Mouse (Mus musculus) midbrain, embryonic 16.5 days (tissue): ENCODE results near the gene Upf3b. TPM values are rescaled to one million over a fixed set of nuclear protein-coding genes. Genes with fewer than 3 reads are reported as not detected.
"Not testable (repeated sequence)": the region's sequence is repeated elsewhere in the genome, so short reads cannot be mapped to it uniquely, and the experiment has no call there.

ENCODE experiments used
- ATAC-seq: fragments of 200-750 bp; cut with Nextera tagmentation; 2 replicates; pipeline ENCODE4 v1.8.0; 2017; ENCODE audit warnings: moderate TSS enrichment
- H3K27ac ChIP-seq: fragments of 300-500 bp; sonication (generic); 2 replicates; pipeline ENCODE4 v1.5.1; 2014; ENCODE audit warnings: mild to moderate bottlenecking, low read length, mixed read lengths
- H3K27me3 ChIP-seq: fragments of 300-500 bp; sonication (generic); 2 replicates; pipeline ENCODE4 v1.6.1; 2014; ENCODE audit warnings: low read depth, low read length, mixed read lengths; ENCODE audit not compliant: control insufficient read depth, insufficient read depth
- H3K36me3 ChIP-seq: fragments of 300-500 bp; sonication (generic); 2 replicates; pipeline ENCODE4 v1.6.1; 2014; ENCODE audit warnings: mild to moderate bottlenecking, low read length, moderate library complexity, mixed read lengths; ENCODE audit not compliant: control insufficient read depth, insufficient read depth
- H3K4me1 ChIP-seq: fragments of 300-500 bp; sonication (generic); 2 replicates; pipeline ENCODE4 v1.6.1; 2014; ENCODE audit warnings: mild to moderate bottlenecking, low read length, mixed read lengths; ENCODE audit not compliant: control insufficient read depth, insufficient read depth
- H3K4me2 ChIP-seq: fragments of 300-500 bp; sonication (generic); 2 replicates; pipeline ENCODE4 v1.6.1; 2014; ENCODE audit warnings: mild to moderate bottlenecking, low read length, mixed read lengths
- H3K4me3 ChIP-seq: fragments of 300-500 bp; sonication (generic); 2 replicates; pipeline ENCODE4 v1.5.1; 2014; ENCODE audit warnings: low read depth, mild to moderate bottlenecking, low read length, moderate library complexity, mixed read lengths
- H3K9ac ChIP-seq: fragments of 300-500 bp; sonication (generic); 2 replicates; pipeline ENCODE4 v1.6.1; 2014; ENCODE audit warnings: low read depth, low read length, mixed read lengths
- H3K9me3 ChIP-seq: fragments of 300-500 bp; sonication (generic); replicated peaks from 2 replicates; pipeline ENCODE4 v1.6.1; 2014; ENCODE audit warnings: mild to moderate bottlenecking, low read length, mixed read lengths; ENCODE audit not compliant: control insufficient read depth, poor library complexity, severe bottlenecking
- WGBS: fragments of 180-500 bp; shearing (Covaris S2); extraction: QIAGEN DNeasy Blood & Tissue Kit; methylation state at CpG from one replicate; pipeline ENCODE4 v1.1.7; 2014; 5-methylcytosine and 5-hydroxymethylcytosine counted together
- polyA plus RNA-seq: library from polyadenylated mRNA; unstranded; fragments of >200 nt; fragmentation: Nextera tagmentation; extraction: Ambion mirVana; gene quantifications from 2 replicates; pipeline ENCODE4 v1.2.1, GENCODE M21; 2015

Gene Upf3b
- 29.8 and 32.8 TPM in 2 replicates for polyA plus RNA-seq

- H3K27me3 ChIP-seq = no peaks in the 10 kb centered on the region
- peak within 1 kb of the TSS; percentile 83 for H3K27ac ChIP-seq
- peaks cover 6% of the 10 kb centered on the region; the same call in 1 of the 2 replicates for H3K4me1 ChIP-seq
- H3K9ac ChIP-seq = peak within 1 kb of the TSS; percentile 62
- H3K36me3 ChIP-seq = no peaks in the 10 kb centered on the region
- 12% methylated on average over 30 of the region's 30 CpGs for WGBS
- H3K4me3 ChIP-seq = peak within 1 kb of the TSS; percentile 59
- peak within 1 kb of the TSS; percentile 62 for H3K4me2 ChIP-seq
- H3K9me3 ChIP-seq = no peaks in the 10 kb centered on the region
- ATAC-seq = peak; percentile 98
Observed at GRCm38 (mm10) chrX:37110193-37110880, at the start of gene Upf3b. Upf3b (minus strand) TSS chrX:37110322.

GRCm38 (mm10) chrX:37157839-37158238 lies 47.7 kb upstream of the Upf3b start:
- Histone ChIP-seq H3K4me1 (no peaks in the 10 kb centered on the region), H3K4me3 (no peak overlapping the region), H3K4me2 (no peak overlapping the region), H3K36me3 (no peaks in the 10 kb centered on the region; the same call in 1 of the 2 replicates), H3K9ac (no peak overlapping the region), H3K27ac (no peak overlapping the region), H3K9me3 (no peaks in the 10 kb centered on the region), H3K27me3 (no peaks in the 10 kb centered on the region)
- 63% methylated on average over 4 of the region's 4 CpGs for WGBS
- no peak for ATAC-seq

GRCm38 (mm10) chrX:37144954-37145353 lies 34.8 kb upstream of the Upf3b start:
- H3K4me2 ChIP-seq = no peak overlapping the region
- H3K36me3 ChIP-seq = 0 out of 2 replicates have a peak, but pooled peaks cover 2% of the 10 kb centered on the region
- H3K4me1 ChIP-seq = no peaks in the 10 kb centered on the region
- H3K9me3 ChIP-seq = no peaks in the 10 kb centered on the region
- no peaks in the 10 kb centered on the region for H3K27me3 ChIP-seq
- H3K9ac ChIP-seq = no peak overlapping the region
- no peak for ATAC-seq
- no peak overlapping the region for H3K27ac ChIP-seq
- no peak overlapping the region for H3K4me3 ChIP-seq
- WGBS = 86% methylated on average over 2 of the region's 2 CpGs

GRCm38 (mm10) chrX:37144498-37144897 lies 34.4 kb upstream of the Upf3b start:
- H3K27me3 ChIP-seq, H3K4me1 ChIP-seq, H3K27ac ChIP-seq, H3K4me3 ChIP-seq, H3K9ac ChIP-seq, H3K36me3 ChIP-seq, H3K4me2 ChIP-seq, ATAC-seq, H3K9me3 ChIP-seq: not testable (repeated sequence)
- 38% methylated on average over 1 of the region's 4 CpGs for WGBS

GRCm38 (mm10) chrX:37141732-37142131 lies 31.6 kb upstream of the Upf3b start:
- H3K4me2 ChIP-seq = no peak overlapping the region
- no peak for ATAC-seq
- no peaks in the 10 kb centered on the region for H3K9me3 ChIP-seq
- H3K27ac ChIP-seq = no peak overlapping the region
- no peak overlapping the region for H3K4me3 ChIP-seq
- 0 out of 2 replicates have a peak, but pooled peaks cover 2% of the 10 kb centered on the region for H3K36me3 ChIP-seq
- 87% methylated on average over 3 of the region's 3 CpGs for WGBS
- no peaks in the 10 kb centered on the region for H3K27me3 ChIP-seq
- H3K4me1 ChIP-seq = no peaks in the 10 kb centered on the region
- no peak overlapping the region for H3K9ac ChIP-seq

- peak within 1 kb of the TSS; percentile 47 for H3K27ac ChIP-seq
- H3K36me3 ChIP-seq = no peaks in the 10 kb centered on the region
- H3K4me2 ChIP-seq = peak within 1 kb of the TSS; percentile 64
- peak within 1 kb of the TSS; percentile 64 for H3K4me3 ChIP-seq
- H3K27me3 ChIP-seq = no peaks in the 10 kb centered on the region
- peak; percentile 91 for ATAC-seq
- 16% methylated on average over 56 of the region's 58 CpGs for WGBS
- peaks cover 12% of the 10 kb centered on the region for H3K4me1 ChIP-seq
- H3K9ac ChIP-seq = peak within 1 kb of the TSS; percentile 77
- H3K9me3 ChIP-seq = no peaks in the 10 kb centered on the region
Observed at GRCm38 (mm10) chrX:37126671-37127358, 16.7 kb upstream of the Upf3b start, which contains the start of gene Nkap. Nkap (plus strand) TSS chrX:37126795.

GRCm38 (mm10) chrX:37125511-37125910 lies 15.4 kb upstream of the Upf3b start:
- H3K4me2 ChIP-seq = no peak overlapping the region
- no peak overlapping the region for H3K9ac ChIP-seq
- no peaks in the 10 kb centered on the region for H3K36me3 ChIP-seq
- no peaks in the 10 kb centered on the region for H3K9me3 ChIP-seq
- 94% methylated on average over 7 of the region's 7 CpGs for WGBS
- H3K27ac ChIP-seq = no peak overlapping the region
- no peak for ATAC-seq
- no peaks in the 10 kb centered on the region for H3K27me3 ChIP-seq
- H3K4me3 ChIP-seq = no peak overlapping the region
- peaks cover 12% of the 10 kb centered on the region for H3K4me1 ChIP-seq

GRCm38 (mm10) chrX:37120212-37120611 lies 10.1 kb upstream of the Upf3b start:
- Histone ChIP-seq H3K4me1 (no peaks in the 10 kb centered on the region), H3K4me2 (no peak overlapping the region), H3K27me3 (no peaks in the 10 kb centered on the region), H3K27ac (no peak overlapping the region), H3K9ac (no peak overlapping the region), H3K4me3 (no peak overlapping the region), H3K9me3 (no peaks in the 10 kb centered on the region), H3K36me3 (no peaks in the 10 kb centered on the region)
- WGBS = 73% methylated on average over 5 of the region's 5 CpGs
- no peak for ATAC-seq

GRCm38 (mm10) chrX:37119585-37119984 lies 9.5 kb upstream of the Upf3b start:
- Histone ChIP-seq H3K9me3 (no peaks in the 10 kb centered on the region), H3K4me3 (no peak overlapping the region), H3K9ac (no peak overlapping the region), H3K4me2 (no peak overlapping the region), H3K4me1 (no peaks in the 10 kb centered on the region), H3K27ac (no peak overlapping the region), H3K36me3 (no peaks in the 10 kb centered on the region), H3K27me3 (no peaks in the 10 kb centered on the region)
- 67% methylated on average over 3 of the region's 3 CpGs for WGBS
- ATAC-seq = no peak
